Mouse (Mus musculus): ENCODE results near the gene Rps4x.

GRCm38 (mm10) chrX:102166521-102166920 is 22.7 kb downstream of the Rps4x start:
- TF ChIP-seq POLR2A (IDR thresholded peaks at IDR 0.05; ENCODE audit: low read depth, low read length) (no peak), CTCF (IDR thresholded peaks at IDR 0.05; ENCODE audit: extremely low read depth, insufficient read length, insufficient replicate concordance, low read depth, low read length) (no peak)

Data from small intestine, adult 2 months (tissue).